Mouse (Mus musculus) limb, embryonic 14.5 days (tissue): ENCODE data around the gene Grid2. TPM values are rescaled to one million over a fixed set of nuclear protein-coding genes. Genes with fewer than 3 reads are reported as not detected.

Experiments
- ATAC-seq: fragments of 200-750 bp; cut with Nextera tagmentation; 2 replicates; pipeline ENCODE4 v1.8.0; 2017; ENCODE audit warnings: low read depth, moderate number of reproducible peaks, moderate TSS enrichment; ENCODE audit not compliant: low FRiP score
- DNase-seq: peaks from one replicate; pipeline ENCODE4 v3.0.0-alpha.2; 2015; ENCODE audit warnings: low spot score
- H3K27ac ChIP-seq: fragments of 300-500 bp; sonication (generic); replicated peaks from 2 replicates; pipeline ENCODE4 v1.5.1; 2014; ENCODE audit warnings: low read depth, mild to moderate bottlenecking, low read length, moderate library complexity, mixed read lengths
- H3K27me3 ChIP-seq: fragments of 300-500 bp; sonication (generic); 2 replicates; pipeline ENCODE4 v1.6.1; 2014; ENCODE audit warnings: low read length, mixed read lengths; ENCODE audit not compliant: control insufficient read depth, insufficient read depth
- H3K36me3 ChIP-seq: fragments of 300-500 bp; sonication (generic); 2 replicates; pipeline ENCODE4 v1.6.1; 2014; ENCODE audit warnings: mild to moderate bottlenecking, low read length, moderate library complexity, mixed read lengths; ENCODE audit not compliant: control insufficient read depth, insufficient read depth
- H3K4me1 ChIP-seq: fragments of 300-500 bp; sonication (generic); 2 replicates; pipeline ENCODE4 v1.6.1; 2014; ENCODE audit warnings: antibody characterized with exemption, low read length, mixed read lengths; ENCODE audit not compliant: control insufficient read depth, insufficient read depth
- H3K4me2 ChIP-seq: fragments of 300-500 bp; sonication (generic); replicated peaks from 2 replicates; pipeline ENCODE4 v1.6.1; 2014; ENCODE audit warnings: low read depth, mild to moderate bottlenecking, low read length, moderate library complexity; ENCODE audit not compliant: severe bottlenecking
- H3K4me3 ChIP-seq: fragments of 300-500 bp; sonication (generic); replicated peaks from 2 replicates; pipeline ENCODE4 v1.5.1; 2014; ENCODE audit warnings: low read length
- H3K9ac ChIP-seq: fragments of 300-500 bp; sonication (generic); 2 replicates; pipeline ENCODE4 v1.6.1; 2014; ENCODE audit warnings: mild to moderate bottlenecking, low read depth, low read length, moderate library complexity; ENCODE audit not compliant: severe bottlenecking
- H3K9me3 ChIP-seq: fragments of 300-500 bp; sonication (generic); 2 replicates; pipeline ENCODE4 v1.6.1; 2016; ENCODE audit warnings: low read length; ENCODE audit not compliant: control insufficient read depth
- POLR2A ChIP-seq: fragments of 200-500 bp; IDR thresholded peaks from 2 replicates; pipeline ENCODE4 v1.8.0; 2012; ENCODE audit warnings: inconsistent platforms, mild to moderate bottlenecking, moderate library complexity, borderline replicate concordance; ENCODE audit not compliant: insufficient read depth, insufficient read length; ENCODE audit errors: extremely low read depth
- WGBS: fragments of 180-500 bp; shearing (Covaris S2); extraction: QIAGEN DNeasy Blood & Tissue Kit; methylation state at CpG from one replicate; pipeline ENCODE4 v1.1.7; 2014; 5-methylcytosine and 5-hydroxymethylcytosine counted together
- polyA plus RNA-seq, 2 experiments: library from polyadenylated mRNA; depleted of rRNA in 1 of 2; stranded (reverse) in 1 of 2; unstranded in 1 of 2; fragments of >200 nt; fragmentation: Nextera tagmentation in 1 of 2; extraction: Ambion mirVana in 1 of 2; gene quantifications; 2 replicates each; pipeline versions ENCODE4 v1.2.1 to v1.2.3; 2012 to 2014

Grid2 gene
- polyA plus RNA-seq, 2 experiments, result 1.1 to 1.9 TPM

- no peak overlapping the region for H3K9ac ChIP-seq
- ATAC-seq (no peak), DNase-seq (no peak)
- H3K27ac ChIP-seq, result no peak overlapping the region
- no peaks in the 10 kb centered on the region for H3K4me1 ChIP-seq
- TF ChIP-seq POLR2A, result no peak
- no peaks in the 10 kb centered on the region for H3K36me3 ChIP-seq
- H3K4me2 ChIP-seq, result no peak overlapping the region
- no peaks in the 10 kb centered on the region for H3K9me3 ChIP-seq
- H3K4me3 ChIP-seq, result no peak overlapping the region
- 32% methylated on average over 8 of the region's 8 CpGs for WGBS
- H3K27me3 ChIP-seq, result no peaks in the 10 kb centered on the region
Observed at GRCm38 (mm10) chr6:64202396-64203122, 946.9 kb downstream of the Grid2 start.

GRCm38 (mm10) chr6:64236351-64236750 is 980.7 kb downstream of the Grid2 start:
- no peak for DNase-seq
- TF ChIP-seq POLR2A, result no peak
- Histone ChIP-seq H3K4me3 (no peak overlapping the region), H3K9me3 (no peaks in the 10 kb centered on the region), H3K27ac (no peak overlapping the region), H3K27me3 (no peaks in the 10 kb centered on the region), H3K36me3 (no peaks in the 10 kb centered on the region), H3K4me1 (no peaks in the 10 kb centered on the region), H3K9ac (no peak overlapping the region), H3K4me2 (no peak overlapping the region)
- 63% methylated on average over 3 of the region's 3 CpGs for WGBS
- ATAC-seq, result no peak

GRCm38 (mm10) chr6:64240526-64240925 is 984.9 kb downstream of the Grid2 start:
- no peak for ATAC-seq
- Histone ChIP-seq H3K4me3 (no peak overlapping the region), H3K27ac (no peak overlapping the region), H3K9me3 (no peaks in the 10 kb centered on the region), H3K27me3 (no peaks in the 10 kb centered on the region), H3K9ac (no peak overlapping the region), H3K4me2 (no peak overlapping the region), H3K36me3 (no peaks in the 10 kb centered on the region), H3K4me1 (no peaks in the 10 kb centered on the region)
- 76% methylated on average over 1 of the region's 1 CpGs for WGBS
- no peak for DNase-seq
- TF ChIP-seq POLR2A, result no peak

- H3K4me1 ChIP-seq, result no peaks in the 10 kb centered on the region
- no peak overlapping the region for H3K27ac ChIP-seq
- H3K9ac ChIP-seq, result no peak overlapping the region
- no peaks in the 10 kb centered on the region for H3K9me3 ChIP-seq
- ATAC-seq, result no peak
- no peaks in the 10 kb centered on the region for H3K27me3 ChIP-seq
- no peak for DNase-seq
- no peak for TF ChIP-seq POLR2A
- WGBS, result 96% methylated on average over 1 of the region's 1 CpGs
- H3K4me2 ChIP-seq, result no peak overlapping the region
- H3K36me3 ChIP-seq, result no peaks in the 10 kb centered on the region
- no peak overlapping the region for H3K4me3 ChIP-seq
Observed at GRCm38 (mm10) chr6:64245951-64246350, 990.3 kb downstream of the Grid2 start.

GRCm38 (mm10) chr6:64251041-64251440 is 995.4 kb downstream of the Grid2 start:
- Histone ChIP-seq H3K4me1 (no peaks in the 10 kb centered on the region), H3K27me3 (no peaks in the 10 kb centered on the region), H3K4me2 (no peak overlapping the region), H3K36me3 (no peaks in the 10 kb centered on the region), H3K9me3 (no peaks in the 10 kb centered on the region), H3K9ac (no peak overlapping the region), H3K27ac (no peak overlapping the region), H3K4me3 (no peak overlapping the region)
- no peak for DNase-seq
- TF ChIP-seq POLR2A, result no peak
- 66% methylated on average over 1 of the region's 1 CpGs for WGBS
- no peak for ATAC-seq
